Mouse (Mus musculus) spleen, postnatal 36 days (tissue): ENCODE results near the gene Cryba4.

Experiments
- DNase-seq, 2 experiments: peaks; one replicate each; pipeline ENCODE4 v3.0.0; 2022; ENCODE audit warnings: low spot score in 2 of 2, mixed read lengths in 1 of 2

Cryba4 gene

GRCm38 (mm10) chr5:112252400-112252799 is at the start of gene Cryba4:
TSS of gene Cryba4 (minus strand) at chr5:112252518.
- no peak for DNase-seq

GRCm38 (mm10) chr5:112301694-112302093 is 49.4 kb upstream of the Cryba4 start:
- no peak for DNase-seq

- no peak for DNase-seq
Measured at GRCm38 (mm10) chr5:112300721-112301308, 48.5 kb upstream of the Cryba4 start.

GRCm38 (mm10) chr5:112300112-112300511 is 47.8 kb upstream of the Cryba4 start:
- no peak for DNase-seq

GRCm38 (mm10) chr5:112299399-112299798 is 47.1 kb upstream of the Cryba4 start:
- DNase-seq: no peak

- DNase-seq: peak in 1 of 2 experiments; percentile 41
Measured at GRCm38 (mm10) chr5:112298226-112298988, 46.1 kb upstream of the Cryba4 start.

- peak; percentile 41 to 49 for DNase-seq
Measured at GRCm38 (mm10) chr5:112297257-112297656, 44.9 kb upstream of the Cryba4 start.

GRCm38 (mm10) chr5:112296404-112297181 is 44.3 kb upstream of the Cryba4 start:
- DNase-seq: no peak

GRCm38 (mm10) chr5:112295564-112295963 is 43.2 kb upstream of the Cryba4 start:
- no peak for DNase-seq

GRCm38 (mm10) chr5:112295162-112295561 is 42.8 kb upstream of the Cryba4 start:
- no peak for DNase-seq

- DNase-seq: no peak
Measured at GRCm38 (mm10) chr5:112294696-112295095, 42.4 kb upstream of the Cryba4 start.

- no peak for DNase-seq
Measured at GRCm38 (mm10) chr5:112293800-112294199, 41.5 kb upstream of the Cryba4 start.

GRCm38 (mm10) chr5:112292343-112292980 is 40.1 kb upstream of the Cryba4 start:
- DNase-seq: no peak

GRCm38 (mm10) chr5:112291866-112292265 is 39.5 kb upstream of the Cryba4 start:
- peak; percentile 74 to 80 for DNase-seq

GRCm38 (mm10) chr5:112290536-112290880 is 38.2 kb upstream of the Cryba4 start:
- no peak for DNase-seq

GRCm38 (mm10) chr5:112289819-112290535 is 37.7 kb upstream of the Cryba4 start:
- no peak for DNase-seq

GRCm38 (mm10) chr5:112289236-112289635 is 36.9 kb upstream of the Cryba4 start:
- no peak for DNase-seq

- no peak for DNase-seq
Measured at GRCm38 (mm10) chr5:112288193-112289141, 36.1 kb upstream of the Cryba4 start.

GRCm38 (mm10) chr5:112287652-112288051 is 35.3 kb upstream of the Cryba4 start:
- DNase-seq: no peak

- DNase-seq: peak; percentile 78 to 85
Measured at GRCm38 (mm10) chr5:112286984-112287641, 34.8 kb upstream of the Cryba4 start.
